Mouse (Mus musculus) neural tube, embryonic 11.5 days (tissue): ENCODE data around the gene Cd300e. TPM values are rescaled to one million over a fixed set of nuclear protein-coding genes. Genes with fewer than 3 reads are reported as not detected.

Experiments used
- ATAC-seq: fragments of 200-750 bp; cut with Nextera tagmentation; 2 replicates; pipeline ENCODE4 v1.8.0; 2017; ENCODE audit warnings: moderate number of reproducible peaks, mild to moderate bottlenecking, moderate TSS enrichment, moderate library complexity; ENCODE audit not compliant: insufficient read depth, low FRiP score, low TSS enrichment
- DNase-seq: peaks from one replicate; pipeline ENCODE4 v3.0.0-alpha.2; 2015; ENCODE audit warnings: low spot score
- H3K27ac ChIP-seq: fragments of 300-500 bp; sonication (generic); 2 replicates; pipeline ENCODE4 v1.5.1; 2014; ENCODE audit warnings: low read depth, mild to moderate bottlenecking, low read length
- H3K27me3 ChIP-seq: fragments of 300-500 bp; sonication (generic); 2 replicates; pipeline ENCODE4 v1.6.1; 2014; ENCODE audit warnings: mild to moderate bottlenecking, low read length, mixed read lengths; ENCODE audit not compliant: control insufficient read depth, insufficient read depth
- H3K36me3 ChIP-seq: fragments of 300-500 bp; sonication (generic); 2 replicates; pipeline ENCODE4 v1.6.1; 2014; ENCODE audit warnings: mild to moderate bottlenecking, low read length, moderate library complexity, mixed read lengths; ENCODE audit not compliant: control insufficient read depth, insufficient read depth
- H3K4me1 ChIP-seq: fragments of 300-500 bp; sonication (generic); 2 replicates; pipeline ENCODE4 v1.6.1; 2014; ENCODE audit warnings: low read length, mixed read lengths; ENCODE audit not compliant: control insufficient read depth, insufficient read depth
- H3K4me2 ChIP-seq: fragments of 300-500 bp; sonication (generic); 2 replicates; pipeline ENCODE4 v1.6.1; 2014; ENCODE audit warnings: low read depth, mild to moderate bottlenecking, moderate library complexity
- H3K4me3 ChIP-seq: fragments of 300-500 bp; sonication (generic); 2 replicates; pipeline ENCODE4 v1.5.1; 2014; ENCODE audit warnings: low read depth, low read length
- H3K9ac ChIP-seq: fragments of 300-500 bp; sonication (generic); 2 replicates; pipeline ENCODE4 v1.6.1; 2014; ENCODE audit warnings: mild to moderate bottlenecking, low read length
- H3K9me3 ChIP-seq: fragments of 300-500 bp; sonication (generic); 2 replicates; pipeline ENCODE4 v1.6.1; 2016; ENCODE audit warnings: low read length; ENCODE audit not compliant: control insufficient read depth
- WGBS: fragments of 180-500 bp; shearing (Covaris S2); extraction: QIAGEN DNeasy Blood & Tissue Kit; methylation state at CpG from one replicate; pipeline ENCODE4 v1.1.7; 2014; 5-methylcytosine and 5-hydroxymethylcytosine counted together
- polyA plus RNA-seq: library from polyadenylated mRNA; unstranded; fragments of >200 nt; fragmentation: Nextera tagmentation; extraction: Ambion mirVana; gene quantifications from 2 replicates; pipeline ENCODE4 v1.2.1, GENCODE M21; 2014

Cd300e gene
- polyA plus RNA-seq, 1 experiment from 2014 or later, result not detected

GRCm38 (mm10) chr11:115101615-115102051, 39.7 kb upstream of the Cd300e start:
- 45% methylated on average over 6 of the region's 6 CpGs for WGBS
- no peak overlapping the region for H3K4me3 ChIP-seq
- no peaks in the 10 kb centered on the region for H3K36me3 ChIP-seq
- H3K9me3 ChIP-seq, result no peaks in the 10 kb centered on the region
- H3K27me3 ChIP-seq, result no peaks in the 10 kb centered on the region
- DNase-seq, result no peak
- no peak overlapping the region for H3K9ac ChIP-seq
- no peak overlapping the region for H3K4me2 ChIP-seq
- no peak for ATAC-seq
- no peak overlapping the region for H3K27ac ChIP-seq
- H3K4me1 ChIP-seq, result no peaks in the 10 kb centered on the region; the same call in 1 of the 2 replicates

- H3K4me2 ChIP-seq, result no peak overlapping the region
- H3K9me3 ChIP-seq, result no peaks in the 10 kb centered on the region
- H3K27ac ChIP-seq, result no peak overlapping the region
- no peak for ATAC-seq
- no peaks in the 10 kb centered on the region; the same call in 1 of the 2 replicates for H3K4me1 ChIP-seq
- no peak overlapping the region for H3K9ac ChIP-seq
- 46% methylated on average over 7 of the region's 7 CpGs for WGBS
- H3K36me3 ChIP-seq, result no peaks in the 10 kb centered on the region
- no peak for DNase-seq
- no peak overlapping the region for H3K4me3 ChIP-seq
- H3K27me3 ChIP-seq, result no peaks in the 10 kb centered on the region
Measured at GRCm38 (mm10) chr11:115100741-115101140, 38.8 kb upstream of the Cd300e start.

- DNase-seq (no peak), ATAC-seq (no peak)
- H3K4me1 ChIP-seq, result no peaks in the 10 kb centered on the region; the same call in 1 of the 2 replicates
- no peak overlapping the region for H3K4me2 ChIP-seq
- no peak overlapping the region for H3K4me3 ChIP-seq
- H3K9me3 ChIP-seq, result no peaks in the 10 kb centered on the region
- H3K9ac ChIP-seq, result no peak overlapping the region
- no peaks in the 10 kb centered on the region for H3K36me3 ChIP-seq
- WGBS, result 61% methylated on average over 5 of the region's 5 CpGs
- no peaks in the 10 kb centered on the region for H3K27me3 ChIP-seq
- H3K27ac ChIP-seq, result no peak overlapping the region
Measured at GRCm38 (mm10) chr11:115100032-115100621, 38.1 kb upstream of the Cd300e start.

- ATAC-seq (no peak), DNase-seq (peak; percentile 41)
- H3K27me3 ChIP-seq, result no peaks in the 10 kb centered on the region
- no peaks in the 10 kb centered on the region; the same call in 1 of the 2 replicates for H3K4me1 ChIP-seq
- 46% methylated on average over 16 of the region's 16 CpGs for WGBS
- no peaks in the 10 kb centered on the region for H3K9me3 ChIP-seq
- H3K4me2 ChIP-seq, result no peak overlapping the region
- no peak overlapping the region for H3K9ac ChIP-seq
- H3K27ac ChIP-seq, result no peak overlapping the region
- no peaks in the 10 kb centered on the region for H3K36me3 ChIP-seq
- H3K4me3 ChIP-seq, result no peak overlapping the region
Measured at GRCm38 (mm10) chr11:115099241-115099840, 37.4 kb upstream of the Cd300e start.

GRCm38 (mm10) chr11:115098203-115098932, 36.4 kb upstream of the Cd300e start:
- ATAC-seq (no peak), DNase-seq (no peak)
- Histone ChIP-seq H3K4me2 (no peak overlapping the region), H3K27me3 (no peaks in the 10 kb centered on the region), H3K4me3 (no peak overlapping the region), H3K36me3 (no peaks in the 10 kb centered on the region), H3K9me3 (no peaks in the 10 kb centered on the region), H3K4me1 (no peaks in the 10 kb centered on the region; the same call in 1 of the 2 replicates), H3K27ac (no peak overlapping the region), H3K9ac (no peak overlapping the region)
- 58% methylated on average over 10 of the region's 10 CpGs for WGBS

GRCm38 (mm10) chr11:115092140-115092539, 30.2 kb upstream of the Cd300e start:
- WGBS, result 21% methylated on average over 4 of the region's 4 CpGs
- Histone ChIP-seq H3K27me3 (peaks cover 17% of the 10 kb centered on the region), H3K4me1 (no peaks in the 10 kb centered on the region), H3K9me3 (no peaks in the 10 kb centered on the region), H3K27ac (no peak overlapping the region), H3K4me2 (peak overlapping the region; percentile 43; the same call in 1 of the 2 replicates), H3K9ac (no peak overlapping the region), H3K36me3 (no peaks in the 10 kb centered on the region), H3K4me3 (no peak overlapping the region)
- no peak for DNase-seq
- no peak for ATAC-seq

- Histone ChIP-seq H3K4me3 (peak within 1 kb of the TSS; percentile 27), H3K9me3 (no peaks in the 10 kb centered on the region), H3K4me2 (peak within 1 kb of the TSS; percentile 43), H3K27me3 (peaks cover 17% of the 10 kb centered on the region), H3K27ac (no peak within 1 kb of the TSS), H3K4me1 (no peaks in the 10 kb centered on the region), H3K9ac (no peak within 1 kb of the TSS), H3K36me3 (no peaks in the 10 kb centered on the region)
- DNase-seq, result no peak
- 2% methylated on average over 36 of the region's 36 CpGs for WGBS
- no peak for ATAC-seq
Measured at GRCm38 (mm10) chr11:115091362-115091901, 29.5 kb upstream of the Cd300e start, which contains the start of gene Rab37. Gene Rab37, plus strand, starts transcription at chr11:115091431.

GRCm38 (mm10) chr11:115089853-115090252, 27.9 kb upstream of the Cd300e start:
- ATAC-seq (no peak), DNase-seq (no peak)
- Histone ChIP-seq H3K4me1 (no peaks in the 10 kb centered on the region), H3K9me3 (no peaks in the 10 kb centered on the region), H3K27me3 (peaks cover 17% of the 10 kb centered on the region), H3K36me3 (no peaks in the 10 kb centered on the region), H3K9ac (no peak overlapping the region), H3K27ac (no peak overlapping the region), H3K4me2 (no peak overlapping the region), H3K4me3 (no peak overlapping the region)
- 68% methylated on average over 6 of the region's 6 CpGs for WGBS
